Mouse (Mus musculus) small intestine, adult 2 months (tissue): ENCODE measurements around the gene Tmprss4. TPM values are rescaled to one million over a fixed set of nuclear protein-coding genes. Genes with fewer than 3 reads are reported as not detected.

Experiments
- H3K27ac ChIP-seq: fragments of 200-500 bp; 2 replicates; pipeline ENCODE4 v1.5.1; 2012; ENCODE audit warnings: low read depth, low read length, control low read depth, inconsistent platforms; ENCODE audit not compliant: insufficient read depth
- H3K27me3 ChIP-seq: fragments of 200-500 bp; 2 replicates; pipeline ENCODE4 v1.6.1; 2012; ENCODE audit warnings: mild to moderate bottlenecking, moderate library complexity, low read length, inconsistent platforms; ENCODE audit not compliant: control insufficient read depth, insufficient read depth
- H3K36me3 ChIP-seq: fragments of 200-500 bp; 2 replicates; pipeline ENCODE4 v1.6.1; 2012; ENCODE audit warnings: mild to moderate bottlenecking, low read length, control low read depth, inconsistent platforms; ENCODE audit not compliant: control insufficient read depth, insufficient read depth
- H3K4me1 ChIP-seq: fragments of 200-500 bp; 2 replicates; pipeline ENCODE4 v1.6.1; 2012; ENCODE audit warnings: low read length, inconsistent platforms, mixed read lengths; ENCODE audit not compliant: control insufficient read depth, insufficient read depth, insufficient read length
- H3K4me3 ChIP-seq: fragments of 200-500 bp; 2 replicates; pipeline ENCODE4 v1.5.1; 2012; ENCODE audit warnings: low read depth, mild to moderate bottlenecking, control low read depth, inconsistent platforms, low read length, moderate library complexity
- CTCF ChIP-seq: fragments of 200-500 bp; IDR thresholded peaks from 2 replicates; pipeline ENCODE4 v1.5.1; 2012; ENCODE audit warnings: low read depth, mild to moderate bottlenecking, control low read depth, inconsistent platforms, low read length, moderate library complexity, mixed read lengths; ENCODE audit not compliant: insufficient replicate concordance, insufficient read length; ENCODE audit errors: extremely low read depth
- POLR2A ChIP-seq: fragments of 200-500 bp; IDR thresholded peaks from 2 replicates; pipeline ENCODE4 v1.6.1; 2012; ENCODE audit warnings: low read depth, mild to moderate bottlenecking, control low read depth, inconsistent platforms, low read length, moderate library complexity
- WGBS: fragments of 180-500 bp; shearing (Covaris S2); methylation state at CpG from one replicate; pipeline ENCODE4 v1.1.7; 2018; 5-methylcytosine and 5-hydroxymethylcytosine counted together
- polyA plus RNA-seq: library from polyadenylated mRNA; depleted of rRNA; stranded (reverse); fragments of >200 nt; gene quantifications from 2 replicates; pipeline ENCODE4 v1.2.3, GENCODE M21; 2012

Gene Tmprss4
- polyA plus RNA-seq, 1 experiment = 108 TPM

GRCm38 (mm10) chr9:45212001-45212400 lies 8.1 kb upstream of the Tmprss4 start:
- H3K4me1 ChIP-seq = peaks cover 2% of the 10 kb centered on the region; the same call in 1 of the 2 replicates
- WGBS = 58% methylated on average over 6 of the region's 6 CpGs
- TF ChIP-seq POLR2A (no peak), CTCF (no peak)

GRCm38 (mm10) chr9:45207015-45207743 lies 3.3 kb upstream of the Tmprss4 start:
- H3K36me3 ChIP-seq = no peaks in the 10 kb centered on the region
- no peak overlapping the region for H3K4me3 ChIP-seq
- WGBS = 67% methylated on average over 7 of the region's 7 CpGs
- TF ChIP-seq POLR2A = no peak
- TF ChIP-seq CTCF = no peak
- no peak overlapping the region for H3K27ac ChIP-seq
- H3K4me1 ChIP-seq = peaks cover 21% of the 10 kb centered on the region; the same call in 1 of the 2 replicates
- no peaks in the 10 kb centered on the region for H3K27me3 ChIP-seq

More at GRCm38 (mm10) chr9:45212001-45212400, 8.1 kb upstream of the Tmprss4 start:
- H3K27ac ChIP-seq = no peak overlapping the region
- H3K4me3 ChIP-seq = no peak overlapping the region
- H3K27me3 ChIP-seq = no peaks in the 10 kb centered on the region
- H3K36me3 ChIP-seq = no peaks in the 10 kb centered on the region

- Histone ChIP-seq H3K36me3 (peaks cover 2% of the 10 kb centered on the region; the same call in 1 of the 2 replicates), H3K4me1 (peaks cover 28% of the 10 kb centered on the region; the same call in 1 of the 2 replicates), H3K4me3 (no peak overlapping the region), H3K27ac (no peak overlapping the region), H3K27me3 (no peaks in the 10 kb centered on the region)
- TF ChIP-seq CTCF = no peak
- TF ChIP-seq POLR2A = no peak
- WGBS = 60% methylated on average over 4 of the region's 4 CpGs
These were observed 2.2 kb upstream of the Tmprss4 start for GRCm38 (mm10) chr9:45206121-45206520.

GRCm38 (mm10) chr9:45205143-45205542 lies 1.3 kb upstream of the Tmprss4 start:
- TF ChIP-seq POLR2A = no peak
- TF ChIP-seq CTCF = no peak
- Histone ChIP-seq H3K27ac (peak overlapping the region; percentile 91), H3K4me1 (peaks cover 33% of the 10 kb centered on the region), H3K36me3 (peaks cover 11% of the 10 kb centered on the region), H3K4me3 (no peak overlapping the region), H3K27me3 (no peaks in the 10 kb centered on the region)
- 25% methylated on average over 5 of the region's 5 CpGs for WGBS

- no peaks in the 10 kb centered on the region for H3K27me3 ChIP-seq
- H3K36me3 ChIP-seq = peaks cover 12% of the 10 kb centered on the region
- H3K27ac ChIP-seq = peak overlapping the region; percentile 93
- TF ChIP-seq CTCF (no peak), POLR2A (0 out of 2 replicates have a peak, but pooled peaks have one; percentile 31)
- WGBS = 20% methylated on average over 9 of the region's 9 CpGs
- peak overlapping the region; percentile 74 for H3K4me3 ChIP-seq
- H3K4me1 ChIP-seq = peaks cover 41% of the 10 kb centered on the region
These were observed 1.7 kb downstream of the Tmprss4 start for GRCm38 (mm10) chr9:45202021-45202798.

GRCm38 (mm10) chr9:45201319-45201947 lies 2.5 kb downstream of the Tmprss4 start:
- Histone ChIP-seq H3K4me3 (peak overlapping the region; percentile 74), H3K36me3 (peaks cover 12% of the 10 kb centered on the region), H3K4me1 (peaks cover 46% of the 10 kb centered on the region), H3K27me3 (no peaks in the 10 kb centered on the region), H3K27ac (peak overlapping the region; percentile 93)
- TF ChIP-seq CTCF = no peak
- no peak for TF ChIP-seq POLR2A
- WGBS = 23% methylated on average over 5 of the region's 5 CpGs

- WGBS = 23% methylated on average over 5 of the region's 5 CpGs
- Histone ChIP-seq H3K27ac (peak overlapping the region; percentile 51; the same call in 1 of the 2 replicates), H3K4me1 (peaks cover 43% of the 10 kb centered on the region)
These were observed 6.3 kb downstream of the Tmprss4 start for GRCm38 (mm10) chr9:45197549-45197948.

More at GRCm38 (mm10) chr9:45197549-45197948, 6.3 kb downstream of the Tmprss4 start:
- Histone ChIP-seq H3K27me3 (no peaks in the 10 kb centered on the region), H3K4me3 (no peak overlapping the region), H3K36me3 (peaks cover 12% of the 10 kb centered on the region)
- 0 out of 2 replicates have a peak, but pooled peaks have one; percentile 2 for TF ChIP-seq CTCF
- no peak for TF ChIP-seq POLR2A
